Mouse (Mus musculus) CH12.LX (cell line): ENCODE data around the gene Irf2. TPM values are rescaled to one million over a fixed set of nuclear protein-coding genes. Genes with fewer than 3 reads are reported as not detected.

Source experiments
- DNase-seq: peaks from one replicate; pipeline ENCODE4 v3.0.0-alpha.2; 2013; ENCODE audit errors: extremely low read depth
- H3K27ac ChIP-seq: 2 replicates; pipeline ENCODE4 v1.5.1; 2012; ENCODE audit warnings: low read depth, mild to moderate bottlenecking, control low read depth, moderate library complexity; ENCODE audit not compliant: insufficient read depth
- H3K27me3 ChIP-seq: replicated peaks from 2 replicates; pipeline ENCODE3; 2012; ENCODE audit warnings: inconsistent platforms
- H3K36me3 ChIP-seq, 2 experiments: replicated peaks in 1 of 2; 2 replicates each; pipeline versions ENCODE3 to v1.6.1; 2012; ENCODE audit warnings: inconsistent platforms in 1 of 2, low read length in 1 of 2, mild to moderate bottlenecking in 1 of 2, mixed read lengths in 1 of 2, moderate library complexity in 1 of 2; ENCODE audit not compliant: control insufficient read depth in 1 of 2, insufficient read depth in 1 of 2
- H3K4me1 ChIP-seq, 2 experiments: 2 replicates each; pipeline ENCODE4 v1.6.1; 2012; ENCODE audit warnings: inconsistent platforms in 1 of 2, moderate library complexity in 1 of 2; ENCODE audit not compliant: insufficient read depth in 2 of 2, control insufficient read depth in 1 of 2
- H3K4me2 ChIP-seq: 2 replicates; pipeline ENCODE4 v1.6.1; 2012; ENCODE audit warnings: low read depth, mild to moderate bottlenecking, control low read depth; ENCODE audit not compliant: poor library complexity, insufficient read depth, severe bottlenecking
- H3K4me3 ChIP-seq, 3 experiments: fragments of 150-350 bp in 1 of 3; sonication (generic) in 1 of 3; replicated peaks in 1 of 3; 2 replicates each; pipeline versions ENCODE3 to v1.5.1; 2011 to 2012; ENCODE audit warnings: low read depth in 2 of 3, low read length in 2 of 3, mild to moderate bottlenecking in 2 of 3, moderate library complexity in 2 of 3, control low read depth in 1 of 3, improper control_type of control experiment in 1 of 3, inconsistent platforms in 1 of 3, mixed read lengths in 1 of 3; ENCODE audit not compliant: poor library complexity in 1 of 3
- H3K79me2 ChIP-seq: replicated peaks from 2 replicates; pipeline ENCODE4 v1.6.1; 2012; ENCODE audit warnings: mild to moderate bottlenecking, moderate library complexity; ENCODE audit not compliant: control insufficient read depth, poor library complexity, insufficient read depth, severe bottlenecking; ENCODE audit errors: extremely low read depth
- H3K9ac ChIP-seq: 2 replicates; pipeline ENCODE4 v1.6.1; 2012; ENCODE audit warnings: low read depth, mild to moderate bottlenecking, control low read depth, moderate library complexity; ENCODE audit not compliant: insufficient read depth
- H3K9me3 ChIP-seq: replicated peaks from 2 replicates; pipeline ENCODE3; 2012; ENCODE audit warnings: low read length, inconsistent platforms, mixed read lengths
- CTCF ChIP-seq, 2 experiments: IDR thresholded peaks in 1 of 2; conservative IDR thresholded peaks in 1 of 2; 2 replicates each; pipeline ENCODE4 v1.5.1; 2011 to 2012; ENCODE audit warnings: low read depth in 2 of 2, low read length in 2 of 2, improper control_type of control experiment in 1 of 2, inconsistent platforms in 1 of 2, mild to moderate bottlenecking in 1 of 2, moderate library complexity in 1 of 2
- ELF1 ChIP-seq: IDR thresholded peaks from 2 replicates; pipeline ENCODE4 v1.6.1; 2014; ENCODE audit warnings: low read depth, mild to moderate bottlenecking, inconsistent platforms, low read length, improper control_type of control experiment
- ETS1 ChIP-seq: conservative IDR thresholded peaks from 2 replicates; pipeline ENCODE4 v1.6.1; 2012; ENCODE audit warnings: low read depth, mild to moderate bottlenecking, inconsistent platforms, low read length, improper control_type of control experiment, moderate library complexity
- GABPA ChIP-seq: IDR thresholded peaks from 2 replicates; pipeline ENCODE4 v1.6.1; 2012; ENCODE audit warnings: low read depth, low read length, improper control_type of control experiment, inconsistent platforms; ENCODE audit not compliant: insufficient replicate concordance
- KAT2A ChIP-seq: IDR thresholded peaks from 2 replicates; pipeline ENCODE4 v1.6.1; 2012; ENCODE audit warnings: low read length, improper control_type of control experiment, inconsistent platforms; ENCODE audit not compliant: insufficient replicate concordance
- MXI1 ChIP-seq: IDR thresholded peaks from 2 replicates; pipeline ENCODE4 v1.6.1; 2011; ENCODE audit warnings: mild to moderate bottlenecking, low read depth, low read length, improper control_type of control experiment
- MYC ChIP-seq: IDR thresholded peaks from 2 replicates; pipeline ENCODE4 v1.6.1; 2011; ENCODE audit warnings: low read depth, mild to moderate bottlenecking, improper control_type of control experiment, low read length
- NRF1 ChIP-seq: IDR thresholded peaks from 2 replicates; pipeline ENCODE4 v1.6.1; 2014; ENCODE audit warnings: low read depth, mild to moderate bottlenecking, inconsistent platforms, low read length, improper control_type of control experiment, moderate library complexity
- PAX5 ChIP-seq: IDR thresholded peaks from 2 replicates; pipeline ENCODE4 v1.6.1; 2012; ENCODE audit warnings: low read length, inconsistent platforms, mixed read lengths
- POLR2AphosphoS2 ChIP-seq: IDR thresholded peaks from 2 replicates; pipeline ENCODE4 v1.6.1; 2011; ENCODE audit warnings: low read depth, low read length, improper control_type of control experiment
- RAD21 ChIP-seq: IDR thresholded peaks from 2 replicates; pipeline ENCODE4 v1.6.1; 2011; ENCODE audit warnings: low read depth, mild to moderate bottlenecking, low read length, improper control_type of control experiment, moderate library complexity
- SIN3A ChIP-seq: IDR thresholded peaks from 2 replicates; pipeline ENCODE4 v1.6.1; 2012; ENCODE audit warnings: low read length, improper control_type of control experiment, inconsistent platforms
- SMC3 ChIP-seq: IDR thresholded peaks from 2 replicates; pipeline ENCODE4 v1.6.1; 2011; ENCODE audit warnings: low read depth, low read length, improper control_type of control experiment
- TBP ChIP-seq: conservative IDR thresholded peaks from 2 replicates; pipeline ENCODE4 v1.6.1; 2011; ENCODE audit warnings: low read depth, low read length, improper control_type of control experiment
- TCF12 ChIP-seq: IDR thresholded peaks from 2 replicates; pipeline ENCODE4 v1.6.1; 2014; ENCODE audit warnings: low read depth, mild to moderate bottlenecking, inconsistent platforms, low read length, improper control_type of control experiment
- UBTF ChIP-seq: IDR thresholded peaks from 2 replicates; pipeline ENCODE4 v1.6.1; 2012; ENCODE audit warnings: low read depth, mild to moderate bottlenecking, inconsistent platforms, low read length, improper control_type of control experiment, moderate library complexity
- USF1 ChIP-seq: IDR thresholded peaks from 2 replicates; pipeline ENCODE4 v1.6.1; 2014; ENCODE audit warnings: low read depth, mild to moderate bottlenecking, inconsistent platforms, low read length, improper control_type of control experiment
- USF2 ChIP-seq: conservative IDR thresholded peaks from 2 replicates; pipeline ENCODE4 v1.6.1; 2011; ENCODE audit warnings: low read depth, low read length, improper control_type of control experiment
- ZC3H11A ChIP-seq: IDR thresholded peaks from 2 replicates; pipeline ENCODE4 v1.6.1; 2012; ENCODE audit warnings: low read depth, mild to moderate bottlenecking, inconsistent platforms, low read length, improper control_type of control experiment
- ZNF384 ChIP-seq: IDR thresholded peaks from 2 replicates; pipeline ENCODE4 v1.6.1; 2012; ENCODE audit warnings: low read depth, low read length, improper control_type of control experiment, inconsistent platforms
- dilution Hi-C: fragments of 300-500 bp; cut with MboI; formaldehyde crosslinking; loops from 2 replicates; pipeline ENCODE4 v1.14.3; 2020; ENCODE audit warnings: low sequenced_read_pairs; ENCODE audit not compliant: extremely low pct_unique_long_range_greater_than_20kb, extremely low pct_ligation_motif_present
- in situ Hi-C: fragments of 300-500 bp; cut with MboI; formaldehyde crosslinking; loops from 3 replicates; pipeline ENCODE4 v1.14.3; 2019; ENCODE audit warnings: low sequenced_read_pairs, low pct_ligation_motif_present, low pct_unique_long_range_greater_than_20kb, mixed read lengths
- polyA plus RNA-seq: library from polyadenylated mRNA; unstranded; fragments of >175 nt; gene quantifications from 2 replicates; pipeline ENCODE4 v1.2.1, GENCODE M21; 2012; ENCODE audit warnings: low read depth; ENCODE audit not compliant: insufficient read length
- total RNA-seq, 2 experiments: library from RNA; depleted of rRNA; stranded (reverse); fragments of 300-350 nt in 1 of 2; fragments of >200 nt in 1 of 2; gene quantifications; 2 replicates each; pipeline ENCODE4 v1.2.3; 2012 to 2014

The Irf2 gene
- total and polyA plus RNA-seq, 3 experiments, result 7.1 to 37.4 (median 10.2) TPM

DNA sequence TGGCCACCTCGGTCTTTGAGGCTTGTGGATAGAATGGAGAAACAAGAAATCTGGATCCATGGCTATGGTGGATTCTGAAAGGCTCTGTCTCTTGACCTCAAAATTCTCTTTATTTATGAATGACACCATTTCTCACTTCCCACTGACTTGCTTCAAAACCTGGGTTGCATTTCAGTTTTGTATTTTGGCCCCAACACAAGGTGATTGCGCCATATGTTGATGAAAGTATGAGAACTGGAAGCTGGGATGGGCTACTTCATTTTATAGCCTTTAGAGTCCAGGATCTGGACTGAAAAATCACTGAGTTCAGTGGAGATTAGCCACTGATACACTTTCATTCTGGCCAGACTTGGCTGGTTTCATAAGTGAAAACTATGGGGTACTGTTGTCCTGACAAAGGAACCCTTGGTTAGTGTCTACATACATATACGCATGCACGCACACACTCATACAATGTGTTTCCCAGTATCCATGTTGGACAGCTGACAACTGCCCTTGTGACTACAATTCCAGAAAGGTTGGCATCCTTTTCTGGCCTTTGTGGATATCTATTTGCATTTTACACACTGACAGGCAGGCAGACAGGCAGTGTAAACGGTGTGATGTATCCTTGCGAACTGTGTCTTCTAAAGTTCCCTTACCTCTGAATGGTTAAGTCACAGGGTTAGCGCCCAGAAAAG, 89.3 kb downstream of the Irf2 start:
- Histone ChIP-seq H3K4me1 (peaks cover 0 to 19% of the 10 kb centered on the region in 2 experiments; a peak in 1 of 4 replicates), H3K4me3 (no peak overlapping the region), H3K36me3 (peaks cover 13 to 86% of the 10 kb centered on the region in 2 experiments), H3K4me2 (no peak overlapping the region), H3K79me2 (no peaks in the 10 kb centered on the region), H3K9ac (no peak overlapping the region), H3K9me3 (no peaks in the 10 kb centered on the region), H3K27me3 (no peaks in the 10 kb centered on the region), H3K27ac (no peak overlapping the region)
- dilution Hi-C loops, result no loop called here
- no peak for DNase-seq
- in situ Hi-C loops, result no loop called here
- TF ChIP-seq SMC3, result no peak
- TF ChIP-seq MYC, result no peak
- no peak for TF ChIP-seq POLR2AphosphoS2
- TF ChIP-seq SIN3A, result no peak
- no peak for TF ChIP-seq TBP
- no peak for TF ChIP-seq USF2
- TF ChIP-seq UBTF, result no peak
- TF ChIP-seq ELF1, result no peak
- TF ChIP-seq ETS1, result no peak
- no peak for TF ChIP-seq ZNF384
- no peak for TF ChIP-seq KAT2A
- TF ChIP-seq CTCF (conservative IDR thresholded peaks at IDR 0.05 in 1 of 2, IDR thresholded peaks at IDR 0.05 in 1 of 2; ENCODE audit: low read depth in 2 of 2, low read length in 2 of 2), result no peak
- TF ChIP-seq NRF1, result no peak
- no peak for TF ChIP-seq USF1

DNA sequence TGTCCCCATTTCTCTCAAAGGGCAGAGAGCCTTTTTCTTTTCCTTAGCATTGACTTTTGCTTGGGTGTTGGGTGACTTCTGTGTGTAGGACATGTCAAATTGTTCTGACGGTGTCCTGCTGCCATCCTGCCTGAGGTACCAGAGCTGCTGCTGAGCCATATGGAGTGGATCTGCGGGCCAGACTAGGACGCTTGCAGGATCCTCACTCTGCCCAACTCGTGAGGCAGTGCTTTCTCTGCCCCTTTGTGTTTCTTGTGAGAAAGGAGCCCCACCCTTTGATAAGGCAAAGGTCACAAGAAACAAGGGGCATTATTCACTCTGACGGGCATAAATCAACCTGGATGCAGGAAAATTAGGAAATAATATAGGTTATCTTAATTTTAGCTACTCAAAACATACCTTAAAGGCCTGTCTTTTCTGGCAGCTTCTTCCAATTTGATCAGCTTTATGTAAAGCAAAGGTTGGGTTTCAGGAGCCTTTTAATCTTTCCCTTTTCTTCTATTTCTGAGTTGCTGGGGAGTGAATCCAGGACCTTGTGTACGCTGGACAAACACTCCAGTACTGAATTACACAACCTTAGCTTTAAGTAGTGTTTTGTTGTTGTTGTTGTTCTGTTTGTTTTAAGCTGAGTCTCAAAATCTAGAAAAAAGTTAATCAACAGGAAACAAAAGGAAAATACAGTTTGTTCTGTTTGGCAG, 90.0 kb downstream of the Irf2 start:
- DNase-seq, result no peak
- peaks cover 0 to 19% of the 10 kb centered on the region in 2 experiments; a peak in 1 of 4 replicates for H3K4me1 ChIP-seq
- peaks cover 9 to 86% of the 10 kb centered on the region in 2 experiments for H3K36me3 ChIP-seq
- no peaks in the 10 kb centered on the region for H3K79me2 ChIP-seq
- H3K4me3 ChIP-seq, result no peak overlapping the region
- no peak overlapping the region for H3K9ac ChIP-seq
- TF ChIP-seq ZC3H11A (no peak), PAX5 (no peak), GABPA (no peak), RAD21 (no peak), MXI1 (no peak), TCF12 (no peak), ELF1 (no peak)
- H3K27me3 ChIP-seq, result no peaks in the 10 kb centered on the region
- H3K9me3 ChIP-seq, result no peaks in the 10 kb centered on the region
- H3K4me2 ChIP-seq, result no peak overlapping the region
- dilution Hi-C loops, result no loop called here
- in situ Hi-C loops, result no loop called here
- no peak overlapping the region for H3K27ac ChIP-seq
